Mouse (Mus musculus) liver, embryonic 14.5 days (tissue): ENCODE measurements around the gene Gsdmc4.

Experiments used
- CTCF ChIP-seq: IDR thresholded peaks from 2 replicates; pipeline ENCODE4 v1.5.1; 2016; ENCODE audit warnings: antibody characterized with exemption, low read depth, control low read depth
- EP300 ChIP-seq: IDR thresholded peaks from 2 replicates; pipeline ENCODE4 v1.6.1; 2016; ENCODE audit warnings: antibody characterized with exemption, low read depth

DNA sequence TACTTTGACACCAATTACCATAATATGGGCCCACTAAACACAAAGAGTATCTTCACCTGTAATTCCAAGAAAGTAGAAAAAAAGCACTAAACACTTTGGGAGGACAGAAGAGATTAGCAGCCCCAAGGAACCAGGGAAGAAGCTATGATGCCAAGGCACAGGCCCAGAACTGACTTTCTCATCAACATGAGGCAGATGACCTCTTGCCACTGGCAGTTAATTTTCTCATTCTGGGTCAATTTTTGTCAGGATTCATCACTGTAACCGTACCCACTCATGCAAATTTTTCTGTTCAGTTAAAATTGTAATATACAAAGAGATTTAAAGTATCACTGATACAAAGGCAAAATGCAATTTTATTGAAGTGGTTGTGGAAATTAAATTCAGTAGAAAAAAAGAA lies 29.1 kb upstream of the Gsdmc4 start:
- TF ChIP-seq CTCF: no peak
- TF ChIP-seq EP300: no peak
